Mouse (Mus musculus): ENCODE data around the gene Zwint.

DNA sequence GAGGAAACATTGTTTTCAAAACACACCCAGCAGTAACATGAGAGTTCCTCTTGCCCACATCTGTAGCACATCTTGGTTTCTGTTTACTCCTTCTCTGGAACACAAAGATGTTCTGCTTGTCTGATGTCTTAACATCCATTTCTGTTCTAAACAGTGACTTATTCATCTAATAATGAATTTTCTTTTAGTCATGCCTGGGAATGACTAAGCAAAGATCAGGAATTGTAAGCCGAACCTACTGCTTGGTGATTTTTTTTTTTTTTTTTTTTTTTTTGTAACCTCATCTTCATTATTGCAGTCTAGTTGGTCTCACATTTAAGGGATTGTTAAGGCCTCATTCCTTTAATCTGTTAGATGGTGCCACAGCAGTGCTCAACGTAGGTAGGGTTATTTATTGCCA, 848 bp upstream of the Zwint start:
- no peak for TF ChIP-seq GATA1 (IDR thresholded peaks at IDR 0.05; ENCODE audit: borderline replicate concordance, low read length)
- TF ChIP-seq FLI1 (IDR thresholded peaks at IDR 0.05; ENCODE audit: low read length) = no peak

All from megakaryocyte, embryonic 14.5 days (primary cell).